Mouse (Mus musculus) urinary bladder, adult 18-20 months (tissue): ENCODE measurements around the gene St3gal5.
A peak's percentile ranks its signal among the peaks of the same experiment; 100 is the strongest.

Experiments
- DNase-seq, 2 experiments: peaks; one replicate each; pipeline ENCODE4 v3.0.0; 2022; ENCODE audit warnings: low spot score in 2 of 2, mixed read lengths in 2 of 2

St3gal5 gene

GRCm38 (mm10) chr6:72132671-72133214 lies 35.4 kb downstream of the St3gal5 start:
- DNase-seq: no peak

GRCm38 (mm10) chr6:72134850-72135515 lies 37.6 kb downstream of the St3gal5 start:
- no peak for DNase-seq

GRCm38 (mm10) chr6:72136016-72136415 lies 38.6 kb downstream of the St3gal5 start:
- no peak for DNase-seq

GRCm38 (mm10) chr6:72136543-72136942 lies 39.2 kb downstream of the St3gal5 start:
- DNase-seq: no peak

GRCm38 (mm10) chr6:72139508-72140193 lies 42.3 kb downstream of the St3gal5 start:
- no peak for DNase-seq

GRCm38 (mm10) chr6:72140371-72140770 lies 43.0 kb downstream of the St3gal5 start:
- no peak for DNase-seq

GRCm38 (mm10) chr6:72141191-72141590 lies 43.8 kb downstream of the St3gal5 start:
- DNase-seq: no peak

GRCm38 (mm10) chr6:72142561-72142960 lies 45.2 kb downstream of the St3gal5 start:
- DNase-seq: no peak

- no peak for DNase-seq
Observed at GRCm38 (mm10) chr6:72144353-72144752, 47.0 kb downstream of the St3gal5 start.

GRCm38 (mm10) chr6:72146803-72147202 lies 49.4 kb downstream of the St3gal5 start:
- DNase-seq: no peak

GRCm38 (mm10) chr6:72148721-72149120 lies 51.3 kb downstream of the St3gal5 start:
- no peak for DNase-seq

- DNase-seq: no peak
Observed at GRCm38 (mm10) chr6:72149797-72150196, 52.4 kb downstream of the St3gal5 start.

GRCm38 (mm10) chr6:72152707-72153106 lies 55.3 kb downstream of the St3gal5 start:
- no peak for DNase-seq

GRCm38 (mm10) chr6:72153455-72153854 lies 56.1 kb downstream of the St3gal5 start:
- DNase-seq: no peak

- DNase-seq: peak in 1 of 2 experiments; percentile 47
Observed at GRCm38 (mm10) chr6:72154008-72154407, 56.6 kb downstream of the St3gal5 start.

- DNase-seq: no peak
Observed at GRCm38 (mm10) chr6:72154938-72155531, 57.6 kb downstream of the St3gal5 start.

GRCm38 (mm10) chr6:72155649-72156048 lies 58.3 kb downstream of the St3gal5 start:
- DNase-seq: no peak

- DNase-seq: no peak
Observed at GRCm38 (mm10) chr6:72158966-72159764, 61.8 kb downstream of the St3gal5 start.

- no peak for DNase-seq
Observed at GRCm38 (mm10) chr6:72159861-72160395, 62.5 kb downstream of the St3gal5 start.

GRCm38 (mm10) chr6:72160991-72161390 lies 63.6 kb downstream of the St3gal5 start:
- DNase-seq: no peak

GRCm38 (mm10) chr6:72161751-72162150 lies 64.4 kb downstream of the St3gal5 start:
- no peak for DNase-seq
